Mouse (Mus musculus) thymus, adult 2 months (tissue): ENCODE data around the gene Sorl1. TPM values are rescaled to one million over a fixed set of nuclear protein-coding genes. Genes with fewer than 3 reads are reported as not detected.

ENCODE experiments used
- DNase-seq: peaks from one replicate; pipeline ENCODE4 v3.0.0; 2021
- H3K27ac ChIP-seq: fragments of 200-500 bp; 2 replicates; pipeline ENCODE4 v1.5.1; 2012; ENCODE audit warnings: low read length, control low read depth; ENCODE audit not compliant: control insufficient read depth, insufficient read depth
- H3K27me3 ChIP-seq: fragments of 200-500 bp; 2 replicates; pipeline ENCODE4 v1.6.1; 2012; ENCODE audit warnings: mild to moderate bottlenecking, low read length, moderate library complexity, mixed read lengths; ENCODE audit not compliant: control insufficient read depth, insufficient read depth
- H3K36me3 ChIP-seq: fragments of 200-500 bp; 2 replicates; pipeline ENCODE4 v1.6.1; 2012; ENCODE audit warnings: mild to moderate bottlenecking, low read length, moderate library complexity; ENCODE audit not compliant: control insufficient read depth, insufficient read depth
- H3K4me1 ChIP-seq: fragments of 200-500 bp; replicated peaks from 2 replicates; pipeline ENCODE4 v1.6.1; 2012; ENCODE audit warnings: low read length; ENCODE audit not compliant: control insufficient read depth, insufficient read depth
- H3K4me3 ChIP-seq: fragments of 200-500 bp; 2 replicates; pipeline ENCODE4 v1.5.1; 2012; ENCODE audit warnings: mild to moderate bottlenecking, low read length, control low read depth, moderate library complexity; ENCODE audit not compliant: control insufficient read depth, insufficient read depth
- CTCF ChIP-seq: fragments of 200-500 bp; IDR thresholded peaks from 2 replicates; pipeline ENCODE4 v1.5.1; 2012; ENCODE audit warnings: mild to moderate bottlenecking, control low read depth, low read length, moderate library complexity, borderline replicate concordance; ENCODE audit not compliant: control insufficient read depth, poor library complexity, insufficient read depth; ENCODE audit errors: extremely low read depth
- POLR2A ChIP-seq: fragments of 200-500 bp; IDR thresholded peaks from 2 replicates; pipeline ENCODE4 v1.6.1; 2012; ENCODE audit warnings: mild to moderate bottlenecking, low read length, control low read depth, moderate library complexity; ENCODE audit not compliant: control insufficient read depth, poor library complexity, insufficient read depth; ENCODE audit errors: extremely low read depth
- WGBS: fragments of 180-500 bp; shearing (Covaris S2); methylation state at CpG from one replicate; pipeline ENCODE4 v1.1.7; 2018; 5-methylcytosine and 5-hydroxymethylcytosine counted together
- polyA plus RNA-seq: library from polyadenylated mRNA; depleted of rRNA; stranded (reverse); fragments of >200 nt; gene quantifications from 2 replicates; pipeline ENCODE4 v1.2.3, GENCODE M21; 2012

Sorl1 gene
- polyA plus RNA-seq, 1 experiment: 27.7 TPM

DNA sequence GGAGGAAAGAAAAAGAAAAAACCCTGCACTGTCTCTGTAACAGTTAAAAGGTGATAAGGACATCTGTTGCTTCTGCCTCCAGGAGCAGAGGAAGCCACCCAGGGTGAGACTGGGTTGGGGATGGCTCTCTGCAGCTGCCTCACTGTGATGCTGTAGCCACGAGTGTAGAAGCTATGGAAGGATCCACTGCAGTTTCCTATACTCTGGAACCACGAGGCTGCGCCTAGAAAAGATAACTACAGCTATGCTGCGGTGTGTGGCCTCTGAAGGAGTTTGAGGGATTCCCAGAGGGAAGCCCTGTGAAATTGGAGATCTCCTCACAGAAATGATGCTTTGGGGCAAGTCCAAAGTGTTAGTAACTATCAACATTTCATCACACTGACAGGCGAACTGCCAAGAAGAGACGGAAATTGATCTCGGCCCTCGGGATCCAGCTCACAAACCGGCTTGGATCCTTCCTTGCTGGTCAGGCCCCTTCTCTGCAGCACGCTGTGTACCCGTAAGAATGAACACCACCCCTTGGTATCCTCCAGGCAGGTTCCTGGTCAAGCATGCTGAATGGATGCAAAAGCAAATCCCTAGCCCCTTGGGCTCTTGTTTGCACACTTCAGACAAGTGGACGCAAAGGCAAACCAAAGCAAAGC is 71.3 kb downstream of the Sorl1 start:
- Histone ChIP-seq H3K4me1 (peaks cover 15% of the 10 kb centered on the region), H3K27ac (no peak overlapping the region), H3K36me3 (no peaks in the 10 kb centered on the region), H3K27me3 (no peaks in the 10 kb centered on the region), H3K4me3 (no peak overlapping the region)
- 77% methylated on average over 12 of the region's 12 CpGs for WGBS
- TF ChIP-seq CTCF (no peak), POLR2A (no peak)
- no peak for DNase-seq

DNA sequence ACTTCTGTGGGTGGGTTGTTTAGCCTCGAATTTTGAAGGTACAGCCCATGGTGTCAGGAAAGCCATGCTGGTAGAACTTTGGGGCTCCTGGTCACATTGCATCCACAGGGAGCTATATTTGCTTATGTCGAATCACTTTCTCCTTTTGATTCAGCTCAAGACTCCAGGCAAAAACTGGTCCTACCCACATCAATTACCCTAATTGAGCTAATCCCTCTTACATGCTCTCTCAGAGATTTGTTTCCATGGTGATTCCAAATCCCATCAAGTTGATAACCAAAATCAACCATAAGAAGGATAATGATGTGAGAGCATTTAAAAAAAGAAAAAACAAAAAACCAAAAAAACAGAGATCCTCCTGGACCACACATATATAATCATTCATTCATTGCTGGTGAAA is 75.6 kb downstream of the Sorl1 start:
- peaks cover 5% of the 10 kb centered on the region; the same call in 1 of the 2 replicates for H3K4me1 ChIP-seq
- H3K4me3 ChIP-seq: no peak overlapping the region
- H3K27ac ChIP-seq: no peak overlapping the region
- H3K36me3 ChIP-seq: no peaks in the 10 kb centered on the region
- no peak for DNase-seq
- H3K27me3 ChIP-seq: no peaks in the 10 kb centered on the region
- 85% methylated on average over 2 of the region's 2 CpGs for WGBS
- TF ChIP-seq CTCF (no peak), POLR2A (no peak)

DNA sequence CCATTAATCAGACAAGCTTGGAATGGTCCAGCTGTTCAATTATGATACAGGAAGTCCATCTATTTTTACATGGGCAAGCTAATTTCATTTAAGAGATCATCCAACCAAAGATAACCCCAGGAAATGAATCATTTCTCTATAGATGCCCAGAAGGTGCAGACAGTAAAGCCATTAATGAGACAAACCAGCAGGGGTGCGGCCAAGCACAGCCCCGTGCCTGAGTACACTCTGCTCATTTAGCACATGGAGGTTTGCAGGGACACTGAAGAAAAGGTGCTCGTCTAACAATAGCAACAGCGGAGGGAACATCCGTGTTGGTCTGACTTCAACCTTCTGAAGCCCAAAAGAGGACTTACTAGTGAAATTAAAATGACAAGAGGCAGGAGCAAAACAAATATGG is 76.3 kb downstream of the Sorl1 start:
- Histone ChIP-seq H3K27me3 (no peaks in the 10 kb centered on the region), H3K36me3 (no peaks in the 10 kb centered on the region), H3K27ac (no peak overlapping the region), H3K4me1 (peaks cover 2% of the 10 kb centered on the region; the same call in 1 of the 2 replicates), H3K4me3 (no peak overlapping the region)
- no peak for TF ChIP-seq POLR2A
- no peak for DNase-seq
- WGBS: 95% methylated on average over 5 of the region's 5 CpGs

GRCm38 (mm10) chr9:42046248-42046647 is 77.8 kb downstream of the Sorl1 start:
- H3K36me3 ChIP-seq: no peaks in the 10 kb centered on the region
- DNase-seq: no peak
- no peak overlapping the region for H3K27ac ChIP-seq
- H3K4me1 ChIP-seq: no peaks in the 10 kb centered on the region
- no peaks in the 10 kb centered on the region for H3K27me3 ChIP-seq
- TF ChIP-seq POLR2A: no peak
- TF ChIP-seq CTCF: no peak
- no peak overlapping the region for H3K4me3 ChIP-seq
- WGBS: 96% methylated on average over 11 of the region's 11 CpGs

GRCm38 (mm10) chr9:42044651-42045050 is 79.4 kb downstream of the Sorl1 start:
- no peaks in the 10 kb centered on the region for H3K36me3 ChIP-seq
- DNase-seq: no peak
- H3K4me3 ChIP-seq: no peak overlapping the region
- 98% methylated on average over 8 of the region's 8 CpGs for WGBS
- H3K27ac ChIP-seq: no peak overlapping the region
- H3K4me1 ChIP-seq: 0 out of 2 replicates have a peak, but pooled peaks cover 2% of the 10 kb centered on the region
- H3K27me3 ChIP-seq: no peaks in the 10 kb centered on the region
- TF ChIP-seq CTCF: no peak
- TF ChIP-seq POLR2A: no peak

DNA sequence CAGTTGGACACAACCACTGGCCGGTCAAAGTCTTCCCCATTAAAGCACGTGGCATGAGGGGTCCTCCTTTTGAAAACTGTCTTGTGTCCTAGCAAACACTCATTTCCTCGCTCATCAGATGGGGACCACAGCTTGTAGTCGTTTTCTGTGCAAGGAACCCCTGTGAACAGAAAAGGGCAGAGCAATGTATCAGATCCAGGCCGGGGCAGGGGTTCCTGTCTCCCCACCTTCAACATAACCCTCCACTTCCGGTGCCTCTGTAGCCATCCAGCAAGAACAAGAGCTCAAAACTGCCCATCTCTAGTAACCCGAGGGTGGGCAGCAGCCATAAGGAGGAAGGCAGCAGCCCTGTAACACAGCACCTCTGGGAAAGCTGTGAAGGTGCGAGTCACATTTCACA is 80.2 kb downstream of the Sorl1 start:
- H3K36me3 ChIP-seq: no peaks in the 10 kb centered on the region
- H3K4me3 ChIP-seq: no peak overlapping the region
- H3K27ac ChIP-seq: no peak overlapping the region
- no peak for DNase-seq
- WGBS: 94% methylated on average over 8 of the region's 8 CpGs
- peaks cover 6% of the 10 kb centered on the region for H3K4me1 ChIP-seq
- TF ChIP-seq CTCF: no peak
- no peak for TF ChIP-seq POLR2A
- H3K27me3 ChIP-seq: no peaks in the 10 kb centered on the region
